Mouse (Mus musculus) midbrain, embryonic 11.5 days (tissue): ENCODE measurements around the gene Tmem140. TPM values are rescaled to one million over a fixed set of nuclear protein-coding genes. Genes with fewer than 3 reads are reported as not detected.

Experiments
- ATAC-seq: fragments of 200-750 bp; cut with Nextera tagmentation; 2 replicates; pipeline ENCODE4 v1.8.0; 2017; ENCODE audit warnings: moderate TSS enrichment, moderate library complexity; ENCODE audit not compliant: low FRiP score
- DNase-seq: peaks from one replicate; pipeline ENCODE4 v3.0.0; 2015; ENCODE audit warnings: low spot score; ENCODE audit errors: missing footprints
- H3K27ac ChIP-seq: fragments of 300-500 bp; sonication (generic); 2 replicates; pipeline ENCODE4 v1.5.1; 2014; ENCODE audit warnings: low read depth, low read length
- H3K27me3 ChIP-seq: fragments of 300-500 bp; sonication (generic); 2 replicates; pipeline ENCODE4 v1.6.1; 2014; ENCODE audit warnings: mild to moderate bottlenecking, low read length, moderate library complexity, mixed read lengths; ENCODE audit not compliant: control insufficient read depth, insufficient read depth
- H3K36me3 ChIP-seq: fragments of 300-500 bp; sonication (generic); 2 replicates; pipeline ENCODE4 v1.6.1; 2014; ENCODE audit warnings: mild to moderate bottlenecking, low read length, moderate library complexity, mixed read lengths; ENCODE audit not compliant: control insufficient read depth, insufficient read depth
- H3K4me1 ChIP-seq: fragments of 300-500 bp; sonication (generic); 2 replicates; pipeline ENCODE4 v1.6.1; 2014; ENCODE audit warnings: low read length; ENCODE audit not compliant: control insufficient read depth, insufficient read depth
- H3K4me2 ChIP-seq: fragments of 300-500 bp; sonication (generic); 2 replicates; pipeline ENCODE4 v1.6.1; 2014; ENCODE audit warnings: mild to moderate bottlenecking, moderate library complexity
- H3K4me3 ChIP-seq: fragments of 300-500 bp; sonication (generic); 2 replicates; pipeline ENCODE4 v1.5.1; 2014; ENCODE audit warnings: low read depth, low read length
- H3K9ac ChIP-seq: fragments of 300-500 bp; sonication (generic); 2 replicates; pipeline ENCODE4 v1.6.1; 2014; ENCODE audit warnings: low read length
- H3K9me3 ChIP-seq: fragments of 300-500 bp; sonication (generic); 2 replicates; pipeline ENCODE4 v1.6.1; 2016; ENCODE audit warnings: low read length; ENCODE audit not compliant: control insufficient read depth
- WGBS: fragments of 180-500 bp; shearing (Covaris S2); extraction: QIAGEN DNeasy Blood & Tissue Kit; methylation state at CpG from one replicate; pipeline ENCODE4 v1.1.7; 2014; 5-methylcytosine and 5-hydroxymethylcytosine counted together
- polyA plus RNA-seq: library from polyadenylated mRNA; unstranded; fragments of >200 nt; fragmentation: Nextera tagmentation; extraction: Ambion mirVana; gene quantifications from 2 replicates; pipeline ENCODE4 v1.2.1, GENCODE M21; 2014

Tmem140 gene
- polyA plus RNA-seq, 1 experiment from 2014 or later = 1.00 TPM

GRCm38 (mm10) chr6:34867301-34867994 is 4.5 kb downstream of the Tmem140 start:
- no peak for ATAC-seq
- H3K27ac ChIP-seq = no peak overlapping the region

GRCm38 (mm10) chr6:34867995-34868350 is 5.0 kb downstream of the Tmem140 start:
- no peaks in the 10 kb centered on the region for H3K9me3 ChIP-seq
- 78% methylated on average over 10 of the region's 10 CpGs for WGBS
- no peaks in the 10 kb centered on the region for H3K27me3 ChIP-seq
- H3K36me3 ChIP-seq = no peaks in the 10 kb centered on the region
- no peak overlapping the region for H3K4me2 ChIP-seq
- no peak overlapping the region for H3K9ac ChIP-seq
- no peak overlapping the region for H3K27ac ChIP-seq
- ATAC-seq = no peak
- no peak overlapping the region for H3K4me3 ChIP-seq
- no peak for DNase-seq
- no peaks in the 10 kb centered on the region for H3K4me1 ChIP-seq

More at GRCm38 (mm10) chr6:34867301-34867994, 4.5 kb downstream of the Tmem140 start:
- WGBS = 85% methylated on average over 16 of the region's 16 CpGs
- Histone ChIP-seq H3K9me3 (no peaks in the 10 kb centered on the region), H3K4me3 (no peak overlapping the region), H3K9ac (no peak overlapping the region), H3K4me2 (no peak overlapping the region), H3K36me3 (no peaks in the 10 kb centered on the region), H3K27me3 (no peaks in the 10 kb centered on the region), H3K4me1 (no peaks in the 10 kb centered on the region)
- no peak for DNase-seq

GRCm38 (mm10) chr6:34868507-34869217 is 5.7 kb downstream of the Tmem140 start:
- DNase-seq = no peak
- no peak overlapping the region for H3K4me2 ChIP-seq
- ATAC-seq = no peak
- no peaks in the 10 kb centered on the region for H3K9me3 ChIP-seq
- H3K4me1 ChIP-seq = no peaks in the 10 kb centered on the region
- no peaks in the 10 kb centered on the region for H3K36me3 ChIP-seq
- H3K27me3 ChIP-seq = no peaks in the 10 kb centered on the region
- H3K27ac ChIP-seq = no peak overlapping the region
- H3K4me3 ChIP-seq = no peak overlapping the region
- WGBS = 88% methylated on average over 20 of the region's 20 CpGs
- H3K9ac ChIP-seq = no peak overlapping the region

GRCm38 (mm10) chr6:34869225-34869915 is 6.4 kb downstream of the Tmem140 start:
- no peak for DNase-seq
- H3K36me3 ChIP-seq = no peaks in the 10 kb centered on the region
- no peaks in the 10 kb centered on the region for H3K4me1 ChIP-seq
- H3K4me3 ChIP-seq = no peak overlapping the region
- no peak for ATAC-seq
- H3K27ac ChIP-seq = no peak overlapping the region
- WGBS = 88% methylated on average over 13 of the region's 13 CpGs
- H3K9ac ChIP-seq = no peak overlapping the region
- no peaks in the 10 kb centered on the region for H3K9me3 ChIP-seq
- no peaks in the 10 kb centered on the region for H3K27me3 ChIP-seq
- H3K4me2 ChIP-seq = no peak overlapping the region

- 90% methylated on average over 5 of the region's 5 CpGs for WGBS
- H3K4me2 ChIP-seq = no peak overlapping the region
- no peak overlapping the region for H3K27ac ChIP-seq
Observed at GRCm38 (mm10) chr6:34870136-34870535, 7.2 kb downstream of the Tmem140 start.

GRCm38 (mm10) chr6:34870724-34871123 is 7.8 kb downstream of the Tmem140 start:
- H3K4me2 ChIP-seq = no peak overlapping the region
- H3K27me3 ChIP-seq = no peaks in the 10 kb centered on the region
- H3K4me1 ChIP-seq = no peaks in the 10 kb centered on the region
- no peaks in the 10 kb centered on the region for H3K9me3 ChIP-seq
- H3K4me3 ChIP-seq = no peak overlapping the region
- no peak for ATAC-seq
- WGBS = 84% methylated on average over 5 of the region's 5 CpGs
- no peak for DNase-seq
- no peaks in the 10 kb centered on the region for H3K36me3 ChIP-seq
- H3K9ac ChIP-seq = no peak overlapping the region
- no peak overlapping the region for H3K27ac ChIP-seq

More at GRCm38 (mm10) chr6:34870136-34870535, 7.2 kb downstream of the Tmem140 start:
- ATAC-seq = no peak
- H3K27me3 ChIP-seq = no peaks in the 10 kb centered on the region
- no peak for DNase-seq
- no peaks in the 10 kb centered on the region for H3K36me3 ChIP-seq
- H3K9ac ChIP-seq = no peak overlapping the region
- no peaks in the 10 kb centered on the region for H3K9me3 ChIP-seq
- no peaks in the 10 kb centered on the region for H3K4me1 ChIP-seq
- H3K4me3 ChIP-seq = no peak overlapping the region

- 92% methylated on average over 7 of the region's 7 CpGs for WGBS
- Histone ChIP-seq H3K4me1 (peaks cover 4% of the 10 kb centered on the region), H3K36me3 (no peaks in the 10 kb centered on the region), H3K9ac (no peak overlapping the region), H3K27me3 (no peaks in the 10 kb centered on the region), H3K4me3 (no peak overlapping the region), H3K9me3 (no peaks in the 10 kb centered on the region), H3K27ac (no peak overlapping the region), H3K4me2 (no peak overlapping the region)
- DNase-seq (no peak), ATAC-seq (no peak)
Observed at GRCm38 (mm10) chr6:34871929-34872328, 9.0 kb downstream of the Tmem140 start.

- Histone ChIP-seq H3K4me1 (peaks cover 9% of the 10 kb centered on the region), H3K9ac (no peak overlapping the region), H3K27ac (no peak overlapping the region), H3K4me3 (no peak overlapping the region), H3K27me3 (no peaks in the 10 kb centered on the region), H3K36me3 (no peaks in the 10 kb centered on the region), H3K4me2 (no peak overlapping the region), H3K9me3 (no peaks in the 10 kb centered on the region)
- whole genome bisulfite sequencing = 87% methylated on average over 10 of the region's 10 CpGs
- DNase-seq (no peak), ATAC-seq (no peak)
Observed at GRCm38 (mm10) chr6:34872871-34873270, 9.9 kb downstream of the Tmem140 start.
